Mouse (Mus musculus): ENCODE results near the gene Spata31d1c. TPM values are rescaled to one million over a fixed set of nuclear protein-coding genes. Genes with fewer than 3 reads are reported as not detected.

Spata31d1c gene
- not detected in 2 replicates for polyA plus RNA-seq (2012; ENCODE audit: low replicate concordance)

GRCm38 (mm10) chr13:65032758-65033157, at the start of gene Spata31d1c:
Gene Spata31d1c, plus strand, starts transcription at chr13:65033058.

GRCm38 (mm10) chr13:65052660-65053059, 19.8 kb downstream of the Spata31d1c start, which contains the start of gene Prss47:
Gene Prss47, minus strand, starts transcription at chr13:65052760.

Other genes starting within 250 kb of the Spata31d1c start
- not detected in 2 replicates for gene Cntnap3, start 129.1 kb upstream of the Spata31d1c start, polyA plus RNA-seq (2012; ENCODE audit: low replicate concordance)
- gene Spata31, start 115.7 kb upstream of the Spata31d1c start, polyA plus RNA-seq (2012; ENCODE audit: low replicate concordance), result not detected in 2 replicates
- not detected in 2 replicates for gene Prss47, start 19.7 kb downstream of the Spata31d1c start, polyA plus RNA-seq (2012; ENCODE audit: low replicate concordance)
- 9.8 and 23.7 TPM in 2 replicates for gene Mfsd14b, start 79.9 kb downstream of the Spata31d1c start, polyA plus RNA-seq (2012; ENCODE audit: low replicate concordance)
- gene Olfr465-ps1, start 105.0 kb downstream of the Spata31d1c start, polyA plus RNA-seq (2012; ENCODE audit: low replicate concordance), result not detected in 2 replicates
- gene Olfr466, start 117.2 kb downstream of the Spata31d1c start, polyA plus RNA-seq (2012; ENCODE audit: low replicate concordance), result not detected in 2 replicates
- not detected in 2 replicates for gene Nlrp4f, start 172.9 kb downstream of the Spata31d1c start, polyA plus RNA-seq (2012; ENCODE audit: low replicate concordance)
- 0.19 and 0.79 TPM in 2 replicates for gene Gm10775, start 226.5 kb downstream of the Spata31d1c start, polyA plus RNA-seq (2012; ENCODE audit: low replicate concordance)
- 4.7 and 7.7 TPM in 2 replicates for gene Zfp369, start 245.8 kb downstream of the Spata31d1c start, polyA plus RNA-seq (2012; ENCODE audit: low replicate concordance)

Data from leukemia stem cell, adult 10-12 weeks (primary cell).